Mouse (Mus musculus) hindbrain, postnatal 0 days (tissue): ENCODE data around the gene Abca8b. TPM values are rescaled to one million over a fixed set of nuclear protein-coding genes. Genes with fewer than 3 reads are reported as not detected.

Experiments
- ATAC-seq: fragments of 200-750 bp; cut with Nextera tagmentation; 2 replicates; pipeline ENCODE4 v1.8.0; 2017; ENCODE audit warnings: mild to moderate bottlenecking, moderate TSS enrichment, moderate library complexity
- DNase-seq: peaks from one replicate; pipeline ENCODE4 v3.0.0-alpha.2; 2015; ENCODE audit warnings: low spot score
- H3K27ac ChIP-seq: fragments of 300-500 bp; sonication (generic); 2 replicates; pipeline ENCODE4 v1.5.1; 2014; ENCODE audit warnings: mild to moderate bottlenecking
- H3K27me3 ChIP-seq: fragments of 300-500 bp; sonication (generic); 2 replicates; pipeline ENCODE4 v1.6.1; 2014; ENCODE audit warnings: low read length, mixed read lengths; ENCODE audit not compliant: insufficient read depth
- H3K36me3 ChIP-seq: fragments of 300-500 bp; sonication (generic); 2 replicates; pipeline ENCODE4 v1.6.1; 2014; ENCODE audit warnings: low read length, mixed read lengths; ENCODE audit not compliant: insufficient read depth
- H3K4me1 ChIP-seq: fragments of 300-500 bp; sonication (generic); 2 replicates; pipeline ENCODE4 v1.6.1; 2014; ENCODE audit warnings: antibody characterized with exemption, low read length, mixed read lengths; ENCODE audit not compliant: insufficient read depth
- H3K4me2 ChIP-seq: fragments of 300-500 bp; sonication (generic); 2 replicates; pipeline ENCODE4 v1.6.1; 2014; ENCODE audit warnings: low read depth, mild to moderate bottlenecking, low read length, moderate library complexity, mixed read lengths
- H3K4me3 ChIP-seq: fragments of 300-500 bp; sonication (generic); 2 replicates; pipeline ENCODE4 v1.5.1; 2014; ENCODE audit warnings: low read length
- H3K9ac ChIP-seq: fragments of 300-500 bp; sonication (generic); replicated peaks from 2 replicates; pipeline ENCODE4 v1.6.1; 2014; ENCODE audit warnings: mild to moderate bottlenecking, low read length, moderate library complexity, mixed read lengths
- H3K9me3 ChIP-seq: fragments of 300-500 bp; sonication (generic); 2 replicates; pipeline ENCODE4 v1.6.1; 2016; ENCODE audit warnings: low read length, mixed read lengths
- CTCF ChIP-seq: IDR thresholded peaks from 2 replicates; pipeline ENCODE4 v1.5.1; 2016; ENCODE audit warnings: antibody characterized with exemption, control low read depth, low read depth
- WGBS: fragments of 180-500 bp; shearing (Covaris S2); extraction: QIAGEN DNeasy Blood & Tissue Kit; methylation state at CpG from one replicate; pipeline ENCODE4 v1.1.7; 2014; 5-methylcytosine and 5-hydroxymethylcytosine counted together
- polyA plus RNA-seq: library from polyadenylated mRNA; unstranded; fragments of >200 nt; fragmentation: Nextera tagmentation; extraction: Ambion mirVana; gene quantifications from 2 replicates; pipeline ENCODE4 v1.2.1, GENCODE M21; 2015
- total RNA-seq: library from RNA; depleted of rRNA; stranded (reverse); fragments of >200 nt; gene quantifications from 2 replicates; pipeline ENCODE4 v1.2.3, GENCODE M21; 2014

Gene Abca8b
- total and polyA plus RNA-seq, 2 experiments from 2014 or later = 1.0 to 3.0 TPM

DNA sequence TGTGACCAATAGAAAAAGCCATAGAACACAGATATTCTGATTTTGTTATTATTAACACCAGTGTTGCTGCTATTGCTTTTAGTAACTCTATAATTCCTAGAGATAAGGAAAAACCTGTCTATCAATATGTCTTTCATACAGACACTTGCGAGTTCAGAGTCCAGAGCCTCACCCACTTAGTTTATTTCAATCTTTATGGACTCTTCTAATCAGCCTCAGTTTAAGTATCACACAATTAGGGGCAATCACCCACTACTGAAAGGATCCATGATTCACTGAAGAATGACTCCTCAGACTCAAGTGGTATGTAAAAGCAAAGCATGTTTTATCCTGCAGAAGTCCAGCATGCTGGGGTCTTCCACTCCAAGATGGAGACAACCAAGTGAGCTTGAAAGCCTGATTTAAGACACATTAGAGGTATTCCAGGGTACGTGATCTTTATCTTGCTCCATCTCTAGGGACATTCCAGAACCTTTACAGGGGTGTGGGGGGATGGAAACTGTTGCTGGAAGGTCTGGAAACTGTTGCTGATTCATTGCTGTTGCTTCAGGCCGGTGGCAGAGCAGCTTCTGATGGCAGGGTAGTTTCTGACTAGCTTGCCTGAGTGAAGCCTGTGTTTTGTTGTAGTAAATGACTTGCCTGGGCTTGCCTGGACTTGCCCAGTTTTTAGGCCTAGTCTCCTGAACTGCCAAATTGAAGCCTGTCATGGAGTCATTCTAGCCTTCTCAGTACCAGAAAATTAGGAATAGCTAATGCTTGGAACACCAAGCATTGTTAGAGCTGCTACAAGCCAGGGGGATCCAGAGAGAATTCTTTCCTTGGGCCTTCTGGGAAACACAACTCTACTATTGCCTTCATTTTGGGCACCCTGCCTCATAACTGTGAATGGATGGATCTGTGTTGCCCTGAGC is 101.5 kb downstream of the Abca8b start:
- Histone ChIP-seq H3K4me2 (no peak overlapping the region), H3K9me3 (no peaks in the 10 kb centered on the region), H3K9ac (no peak overlapping the region), H3K27me3 (no peaks in the 10 kb centered on the region), H3K36me3 (no peaks in the 10 kb centered on the region), H3K4me1 (no peaks in the 10 kb centered on the region), H3K27ac (no peak overlapping the region), H3K4me3 (no peak overlapping the region)
- 88% methylated on average over 3 of the region's 3 CpGs for WGBS
- DNase-seq (no peak), ATAC-seq (no peak)
- TF ChIP-seq CTCF = no peak

- ATAC-seq (no peak), DNase-seq (peak; percentile 55)
- 64% methylated on average over 4 of the region's 4 CpGs for WGBS
- no peaks in the 10 kb centered on the region for H3K9me3 ChIP-seq
- no peaks in the 10 kb centered on the region for H3K27me3 ChIP-seq
- no peaks in the 10 kb centered on the region for H3K36me3 ChIP-seq
- TF ChIP-seq CTCF = peak; percentile 59
- H3K9ac ChIP-seq = no peak overlapping the region
- no peak overlapping the region for H3K4me2 ChIP-seq
- no peak overlapping the region for H3K27ac ChIP-seq
- H3K4me3 ChIP-seq = no peak overlapping the region
- no peaks in the 10 kb centered on the region for H3K4me1 ChIP-seq
Observed at GRCm38 (mm10) chr11:109891989-109892386, 103.7 kb downstream of the Abca8b start.

GRCm38 (mm10) chr11:109891371-109891988 is 104.2 kb downstream of the Abca8b start:
- ATAC-seq (no peak), DNase-seq (no peak)
- no peak for TF ChIP-seq CTCF
- H3K27ac ChIP-seq = no peak overlapping the region
- H3K4me2 ChIP-seq = no peak overlapping the region
- 67% methylated on average over 8 of the region's 8 CpGs for WGBS
- no peaks in the 10 kb centered on the region for H3K36me3 ChIP-seq
- no peaks in the 10 kb centered on the region for H3K4me1 ChIP-seq
- H3K27me3 ChIP-seq = no peaks in the 10 kb centered on the region
- H3K9ac ChIP-seq = no peak overlapping the region
- H3K4me3 ChIP-seq = no peak overlapping the region
- no peaks in the 10 kb centered on the region for H3K9me3 ChIP-seq

DNA sequence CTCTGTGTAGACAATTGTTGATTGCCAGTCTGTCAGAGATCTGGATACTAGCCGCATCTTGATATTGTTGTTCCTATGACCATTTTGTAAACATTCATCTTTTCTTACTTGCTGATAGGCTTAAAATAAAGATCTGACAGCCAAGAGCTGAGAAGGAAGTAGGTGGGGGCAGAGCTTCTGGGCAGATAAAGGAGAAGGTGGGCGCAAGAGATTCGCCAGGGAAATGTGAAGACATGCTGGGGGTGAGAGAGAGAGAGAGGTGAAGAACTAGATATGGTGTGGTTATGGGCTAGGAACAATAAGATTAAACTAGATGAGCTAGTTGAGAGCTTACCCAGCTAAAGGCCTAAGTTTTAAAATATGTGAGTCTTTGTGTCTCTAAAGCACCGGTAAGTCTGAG is 106.0 kb downstream of the Abca8b start:
- no peak overlapping the region for H3K4me2 ChIP-seq
- no peaks in the 10 kb centered on the region for H3K27me3 ChIP-seq
- H3K9me3 ChIP-seq = no peaks in the 10 kb centered on the region
- WGBS = 94% methylated on average over 4 of the region's 4 CpGs
- ATAC-seq (no peak), DNase-seq (no peak)
- no peaks in the 10 kb centered on the region for H3K4me1 ChIP-seq
- H3K27ac ChIP-seq = no peak overlapping the region
- no peaks in the 10 kb centered on the region for H3K36me3 ChIP-seq
- no peak overlapping the region for H3K4me3 ChIP-seq
- no peak overlapping the region for H3K9ac ChIP-seq
- no peak for TF ChIP-seq CTCF

DNA sequence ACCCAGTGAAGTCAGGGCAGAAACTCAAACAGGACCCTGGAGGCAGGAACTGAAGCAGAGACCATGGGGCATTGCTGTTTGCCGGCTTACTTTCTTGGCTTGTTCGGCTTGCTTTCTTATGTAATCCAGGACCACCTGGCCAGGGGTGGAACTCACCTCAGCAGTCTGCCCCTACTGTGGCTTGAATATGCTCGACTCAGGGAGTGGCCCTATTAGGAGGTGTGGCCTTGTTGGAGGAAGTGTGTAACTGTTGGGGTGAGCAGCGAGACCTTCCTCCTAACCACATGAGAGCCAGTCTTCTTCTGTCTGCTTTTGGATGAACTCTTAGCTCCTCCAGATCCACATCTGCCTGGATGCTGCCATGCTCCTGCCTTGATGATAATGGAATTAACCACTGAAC is 108.9 kb downstream of the Abca8b start:
- Histone ChIP-seq H3K4me1 (no peaks in the 10 kb centered on the region), H3K27me3 (no peaks in the 10 kb centered on the region), H3K4me3 (no peak overlapping the region), H3K9ac (no peak overlapping the region), H3K36me3 (no peaks in the 10 kb centered on the region), H3K4me2 (no peak overlapping the region), H3K27ac (no peak overlapping the region), H3K9me3 (no peaks in the 10 kb centered on the region)
- no peak for ATAC-seq
- no peak for DNase-seq
- TF ChIP-seq CTCF = no peak
- 94% methylated on average over 4 of the region's 4 CpGs for WGBS

DNA sequence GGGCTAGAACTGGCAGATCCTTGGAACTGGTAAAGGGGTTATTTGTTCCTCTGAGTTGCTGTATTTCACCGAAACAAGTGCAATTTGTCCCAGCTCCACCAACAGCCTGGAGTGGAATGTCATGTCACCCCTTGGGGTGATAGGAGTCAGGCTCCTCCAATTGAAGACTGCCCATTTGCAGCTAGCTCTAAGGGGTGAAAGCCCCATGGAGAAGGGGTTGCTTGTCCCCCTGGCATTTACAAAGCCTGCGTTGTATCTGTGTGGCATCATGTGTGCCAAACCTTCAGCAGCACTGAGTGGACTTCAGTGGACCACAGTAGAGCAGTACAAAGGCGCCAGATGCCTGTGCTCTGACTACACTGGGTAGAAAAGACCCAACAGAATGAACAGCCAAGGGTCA is 110.1 kb downstream of the Abca8b start:
- DNase-seq (no peak), ATAC-seq (peak; percentile 32; the same call in 1 of the 2 replicates)
- no peaks in the 10 kb centered on the region for H3K4me1 ChIP-seq
- no peak for TF ChIP-seq CTCF
- H3K27me3 ChIP-seq = no peaks in the 10 kb centered on the region
- H3K36me3 ChIP-seq = no peaks in the 10 kb centered on the region
- H3K4me3 ChIP-seq = no peak overlapping the region
- H3K9ac ChIP-seq = no peak overlapping the region
- no peak overlapping the region for H3K4me2 ChIP-seq
- no peak overlapping the region for H3K27ac ChIP-seq
- no peaks in the 10 kb centered on the region for H3K9me3 ChIP-seq
- 75% methylated on average over 3 of the region's 3 CpGs for WGBS

- Histone ChIP-seq H3K36me3 (no peaks in the 10 kb centered on the region), H3K4me3 (no peak overlapping the region), H3K4me2 (no peak overlapping the region), H3K4me1 (no peaks in the 10 kb centered on the region), H3K27me3 (no peaks in the 10 kb centered on the region), H3K9me3 (no peaks in the 10 kb centered on the region), H3K27ac (no peak overlapping the region), H3K9ac (no peak overlapping the region)
- no peak for ATAC-seq
- 66% methylated on average over 4 of the region's 4 CpGs for WGBS
- no peak for DNase-seq
- no peak for TF ChIP-seq CTCF
Observed at GRCm38 (mm10) chr11:109884801-109885200, 110.8 kb downstream of the Abca8b start.
